In genomic region chr5:51529444-51529843, GRCm38 (mm10) we compare ENCODE assay signal across 28 mouse cellular contexts. TPM values are rescaled to one million over a fixed set of nuclear protein-coding genes. Genes with fewer than 3 reads are reported as not detected.
DNase-seq lines count a peak whose midpoint lies in the region; ATAC-seq and TF ChIP-seq lines count a peak whose summit lies in the region.
"Had no signal": no experiment of that assay in that cellular context is flagged by ENCODE, and none has a peak within 500 bp of the region (broad histone marks: within the 10 kb centered on the region; RNA-seq: fewer than 3 reads in every experiment).

No protein-coding gene starts in this region.

- WGBS in heart, embryonic 10.5 days, result 34% methylated on average over 2 of the region's 2 CpGs
- 32% methylated on average over 2 of the region's 2 CpGs for WGBS in heart, embryonic 15.5 days
- WGBS in midbrain, embryonic 11.5 days, result 86% methylated on average over 2 of the region's 2 CpGs
- 64% methylated on average over 2 of the region's 2 CpGs for WGBS in midbrain, postnatal 0 days

- no peak overlapping the region for H3K9ac ChIP-seq in heart, embryonic 15.5 days
- no peak overlapping the region for H3K9ac ChIP-seq in midbrain, embryonic 11.5 days (ENCODE audit: low read length)
- no peak overlapping the region for H3K9ac ChIP-seq in midbrain, postnatal 0 days (replicated peaks; ENCODE audit: low read length, poor library complexity, severe bottlenecking)
- H3K9ac ChIP-seq: hindbrain, embryonic 12.5 days; intestine, embryonic 15.5 days; liver, embryonic 13.5 days; neural tube, embryonic 15.5 days had no signal

- peaks cover 43% of the 10 kb centered on the region for H3K4me1 ChIP-seq in heart, embryonic 10.5 days
- H3K4me1 ChIP-seq in heart, embryonic 15.5 days (replicated peaks), result peaks cover 46% of the 10 kb centered on the region
- H3K4me1 ChIP-seq in midbrain, embryonic 11.5 days (ENCODE audit: control insufficient read depth, insufficient read depth, low read length), result no peaks in the 10 kb centered on the region
- H3K4me1 ChIP-seq in midbrain, postnatal 0 days (ENCODE audit: insufficient read depth, low read length), result no peaks in the 10 kb centered on the region; the same call in 1 of the 2 replicates
- H3K4me1 ChIP-seq: hindbrain, embryonic 12.5 days; intestine, embryonic 15.5 days; liver, embryonic 13.5 days; neural tube, embryonic 15.5 days had no signal

- H3K36me3 ChIP-seq in heart, embryonic 10.5 days, result no peaks in the 10 kb centered on the region
- H3K36me3 ChIP-seq in heart, embryonic 15.5 days, result no peaks in the 10 kb centered on the region
- no peaks in the 10 kb centered on the region for H3K36me3 ChIP-seq in midbrain, embryonic 11.5 days (ENCODE audit: control insufficient read depth, insufficient read depth, low read length)
- H3K36me3 ChIP-seq in midbrain, postnatal 0 days (ENCODE audit: insufficient read depth, low read length), result no peaks in the 10 kb centered on the region
- H3K36me3 ChIP-seq: hindbrain, embryonic 12.5 days; intestine, embryonic 15.5 days; liver, embryonic 13.5 days; neural tube, embryonic 15.5 days had no signal

- intact Hi-C loops in heart, postnatal 10 days (cut with DNase I), result no loop called here

- H3K27me3 ChIP-seq in heart, embryonic 10.5 days (ENCODE audit: insufficient read depth, poor library complexity, severe bottlenecking), result no peaks in the 10 kb centered on the region
- H3K27me3 ChIP-seq in heart, embryonic 15.5 days, result no peaks in the 10 kb centered on the region
- H3K27me3 ChIP-seq in midbrain, embryonic 11.5 days (ENCODE audit: control insufficient read depth, insufficient read depth, low read length), result no peaks in the 10 kb centered on the region
- no peaks in the 10 kb centered on the region for H3K27me3 ChIP-seq in midbrain, postnatal 0 days (ENCODE audit: insufficient read depth, low read length)
- H3K27me3 ChIP-seq: hindbrain, embryonic 12.5 days; intestine, embryonic 15.5 days; liver, embryonic 13.5 days; neural tube, embryonic 15.5 days had no signal

- no peak for TF ChIP-seq CTCF in midbrain, postnatal 0 days (IDR thresholded peaks at IDR 0.05)

- ATAC-seq in heart, embryonic 15.5 days (replicated peaks; ENCODE audit: insufficient number of reproducible peaks, insufficient read depth, low FRiP score, low read depth), result no peak
- no peak for ATAC-seq in midbrain, embryonic 11.5 days (ENCODE audit: low FRiP score)
- no peak for ATAC-seq in midbrain, postnatal 0 days (ENCODE audit: low FRiP score)
- ATAC-seq: forebrain, embryonic 16.5 days; hindbrain, postnatal 0 days; intestine, embryonic 15.5 days had no signal

- H3K9me3 ChIP-seq in heart, embryonic 10.5 days, result no peaks in the 10 kb centered on the region
- H3K9me3 ChIP-seq in heart, embryonic 15.5 days (replicated peaks), result no peaks in the 10 kb centered on the region
- H3K9me3 ChIP-seq in midbrain, embryonic 11.5 days (ENCODE audit: control insufficient read depth, low read length), result no peaks in the 10 kb centered on the region
- no peaks in the 10 kb centered on the region for H3K9me3 ChIP-seq in midbrain, postnatal 0 days (ENCODE audit: low read length)
- H3K9me3 ChIP-seq: hindbrain, embryonic 12.5 days; intestine, embryonic 15.5 days; liver, embryonic 13.5 days; neural tube, embryonic 15.5 days had no signal

- H3K27ac ChIP-seq in heart, embryonic 10.5 days, result peak overlapping the region; percentile 86
- peak overlapping the region; percentile 86 for H3K27ac ChIP-seq in heart, embryonic 15.5 days
- H3K27ac ChIP-seq in midbrain, embryonic 11.5 days (ENCODE audit: low read depth, low read length), result no peak overlapping the region
- no peak overlapping the region for H3K27ac ChIP-seq in midbrain, postnatal 0 days (ENCODE audit: low read depth, low read length)
- H3K27ac ChIP-seq: hindbrain, embryonic 12.5 days; hindbrain, postnatal 0 days; intestine, embryonic 15.5 days; kidney, postnatal 0 days; liver, embryonic 13.5 days; macrophage; neural tube, embryonic 15.5 days had no signal

- 0 out of 2 replicates have a peak overlapping the region, but pooled peaks have one; percentile 12 for H3K4me2 ChIP-seq in heart, embryonic 15.5 days
- H3K4me2 ChIP-seq in midbrain, embryonic 11.5 days, result no peak overlapping the region
- no peak overlapping the region for H3K4me2 ChIP-seq in midbrain, postnatal 0 days (ENCODE audit: low read depth, low read length, poor library complexity, severe bottlenecking)
- H3K4me2 ChIP-seq: hindbrain, embryonic 12.5 days; intestine, embryonic 15.5 days; liver, embryonic 13.5 days; neural tube, embryonic 15.5 days had no signal

- no peak overlapping the region for H3K4me3 ChIP-seq in heart, embryonic 10.5 days
- no peak overlapping the region for H3K4me3 ChIP-seq in heart, embryonic 15.5 days
- H3K4me3 ChIP-seq in midbrain, embryonic 11.5 days (ENCODE audit: low read depth, low read length), result no peak overlapping the region
- H3K4me3 ChIP-seq in midbrain, postnatal 0 days (ENCODE audit: low read depth, low read length), result no peak overlapping the region
- H3K4me3 ChIP-seq: erythroblast, embryonic 14.5 days; hindbrain, embryonic 12.5 days; intestine, embryonic 15.5 days; liver, embryonic 13.5 days; neural tube, embryonic 15.5 days had no signal

- no peak for DNase-seq in heart, embryonic 10.5 days (ENCODE audit: low spot score)
- no peak for DNase-seq in heart, postnatal 10 days
- DNase-seq in heart, adult 8-10 months (ENCODE audit: low spot score), result no peak
- DNase-seq in midbrain, embryonic 11.5 days (ENCODE audit: low spot score, missing footprints), result peak; percentile 44
- DNase-seq in midbrain, postnatal 0 days (ENCODE audit: low spot score), result no peak
- no peak for DNase-seq in embryo, embryonic 11 days
- DNase-seq: adrenal gland, postnatal 14 days; cerebellum, adult 11-12 months; cerebellum, postnatal 10 days; kidney, adult 8-10 months; layer of hippocampus, postnatal 36 days; left cerebral cortex, postnatal 4 days; liver, embryonic 13.5 days; lung, adult 2 months; lung, postnatal 10 days; midbrain, embryonic 14.5 days; thymus, adult 2 months; thymus, postnatal 36 days had no signal

RNA-seq across cellular contexts. Expression of gene Ppargc1a, which starts 38.1 kb away (rescaled TPM):
- 21.2 and 39.8 TPM in 2 replicates for polyA plus RNA-seq in heart, embryonic 10.5 days (2016; fragmentation: Nextera tagmentation; extraction: Ambion mirVana)
- total RNA-seq in heart, postnatal 10 days (2021), result 100 to 1,000 TPM; 113 to 220 TPM
- 57.1 and 66.0 TPM in 2 replicates for polyA plus RNA-seq in heart, embryonic 15.5 days (2015; fragmentation: Nextera tagmentation; extraction: Ambion mirVana)
- 100 to 1,000 TPM in 2 of 4 experiments, 10 to 100 TPM in 2; 69.5 to 106 (median 92.6) TPM for total RNA-seq in heart, adult 8-10 months (2022)
- 2.6 and 3.3 TPM in 2 replicates for polyA plus RNA-seq in midbrain, embryonic 11.5 days (2014; fragmentation: Nextera tagmentation; extraction: Ambion mirVana)
- 15.7 and 16.2 TPM in 2 replicates for total RNA-seq in midbrain, postnatal 0 days (2014; rRNA removed)
- polyA plus RNA-seq in midbrain, postnatal 0 days (2015; fragmentation: Nextera tagmentation; extraction: Ambion mirVana), result 17.9 and 19.8 TPM in 2 replicates
- total RNA-seq: megakaryocyte-erythroid progenitor cell, adult 5-6 weeks had no signal
- polyA plus RNA-seq: erythroblast, embryonic 14.5 days had no signal

Comparison
In these comparisons a context has a peak if more than half of its experiments do, and no peak if none do; other contexts are left out.
1. H3K27ac ChIP-seq: peak in heart, embryonic 10.5 days (single experiment) and heart, embryonic 15.5 days (single experiment); none in midbrain, embryonic 11.5 days (single experiment) and midbrain, postnatal 0 days (single experiment).